Mouse (Mus musculus): ENCODE results near the gene Insm1.

Gene Insm1

GRCm38 (mm10) chr2:146221076-146221928, at the start of gene Insm1:
Gene Insm1, plus strand, starts transcription at chr2:146221921.
- no peak for DNase-seq

DNA sequence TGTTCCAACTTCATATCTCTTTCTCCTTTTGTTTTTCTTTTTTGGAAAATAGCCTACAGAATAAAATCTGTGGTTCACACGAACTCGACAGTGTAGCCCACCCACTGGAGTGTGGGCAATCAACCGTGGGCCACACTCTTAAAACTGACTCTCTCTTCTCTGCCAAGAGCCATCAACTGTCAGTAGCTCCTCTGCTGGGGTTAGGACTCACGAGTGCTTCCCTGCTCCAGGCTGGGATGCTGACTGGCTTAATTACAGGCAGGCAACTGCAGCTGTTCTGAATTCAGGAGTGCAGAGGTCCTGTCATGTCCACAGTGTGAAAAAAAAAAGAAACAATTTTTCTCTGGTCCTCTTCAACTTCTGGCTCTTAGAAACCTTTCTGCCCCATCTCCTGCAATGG, 49.6 kb upstream of the Insm1 start:
- DNase-seq, result no peak

- no peak for DNase-seq
These were observed 47.5 kb upstream of the Insm1 start for GRCm38 (mm10) chr2:146174173-146174572.

DNA sequence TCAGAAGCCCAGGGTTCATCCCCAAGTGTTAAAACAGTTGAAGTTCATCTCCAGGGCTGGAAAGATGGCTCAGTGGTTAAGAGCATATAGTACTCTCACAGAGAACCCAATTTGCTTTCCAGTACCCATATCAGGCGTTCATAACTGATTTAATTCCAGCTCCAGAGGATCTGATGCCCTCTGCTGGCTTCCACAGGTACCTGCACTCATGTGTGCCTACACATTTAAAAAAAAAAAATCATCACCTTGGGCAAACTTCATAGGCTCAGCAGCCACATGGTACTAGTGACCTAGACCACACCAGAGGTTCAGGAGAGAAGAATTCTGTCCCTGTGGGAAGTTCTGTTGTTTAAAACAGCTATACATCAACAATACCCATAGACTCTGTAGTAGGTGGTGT, 43.0 kb upstream of the Insm1 start:
- DNase-seq, result no peak

DNA sequence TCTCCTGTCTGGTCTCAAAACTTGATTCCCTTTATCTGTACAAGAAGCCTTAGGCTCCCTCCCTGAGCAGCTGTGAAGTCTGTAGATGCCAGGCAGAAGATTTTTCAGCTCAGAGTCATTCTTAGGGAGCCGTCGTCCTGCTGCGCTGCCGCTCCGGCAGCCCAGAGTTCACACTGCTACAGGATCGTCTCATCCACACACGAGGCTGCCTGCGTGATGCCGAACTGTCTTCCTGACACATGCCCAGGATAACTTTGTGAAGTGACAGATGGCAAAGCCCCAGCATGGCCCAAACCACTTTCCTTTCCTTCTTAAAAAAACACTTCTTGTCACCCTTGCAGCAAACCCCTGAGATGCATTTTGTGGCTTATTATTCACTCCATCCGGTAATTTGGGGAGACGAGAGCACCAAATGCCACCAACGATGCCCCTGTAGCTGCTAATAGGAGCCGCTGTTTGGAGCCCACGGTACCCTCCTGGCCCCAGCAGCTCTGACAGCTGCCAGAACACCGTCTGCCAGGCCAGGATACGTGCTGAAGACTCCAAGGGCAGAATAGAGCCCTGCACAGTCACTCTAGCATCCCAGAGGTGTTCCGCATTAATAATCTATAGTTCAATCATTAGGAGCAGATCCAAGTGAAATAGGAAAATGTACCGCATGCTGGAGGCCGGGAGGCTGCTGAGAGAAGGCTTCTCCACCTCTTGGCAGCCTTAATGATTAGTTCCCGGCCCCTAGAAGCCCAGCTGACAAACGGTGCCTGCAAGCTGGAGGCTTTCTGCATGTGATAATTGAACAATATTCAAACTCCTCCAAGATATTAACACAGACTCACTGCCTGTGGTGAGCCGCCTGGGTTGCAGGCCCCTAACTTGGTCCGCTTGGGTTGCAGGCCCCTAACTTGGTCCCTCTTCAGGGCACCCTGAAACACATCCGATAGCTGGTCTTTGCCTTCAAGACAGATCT, 37.6 kb upstream of the Insm1 start:
- DNase-seq, result no peak

- DNase-seq, result no peak
These were observed 25.6 kb upstream of the Insm1 start for GRCm38 (mm10) chr2:146196126-146196525.

- no peak for DNase-seq
These were observed 23.8 kb upstream of the Insm1 start for GRCm38 (mm10) chr2:146197947-146198346.

- DNase-seq, result no peak
These were observed 10.8 kb upstream of the Insm1 start for GRCm38 (mm10) chr2:146210968-146211367.

DNA sequence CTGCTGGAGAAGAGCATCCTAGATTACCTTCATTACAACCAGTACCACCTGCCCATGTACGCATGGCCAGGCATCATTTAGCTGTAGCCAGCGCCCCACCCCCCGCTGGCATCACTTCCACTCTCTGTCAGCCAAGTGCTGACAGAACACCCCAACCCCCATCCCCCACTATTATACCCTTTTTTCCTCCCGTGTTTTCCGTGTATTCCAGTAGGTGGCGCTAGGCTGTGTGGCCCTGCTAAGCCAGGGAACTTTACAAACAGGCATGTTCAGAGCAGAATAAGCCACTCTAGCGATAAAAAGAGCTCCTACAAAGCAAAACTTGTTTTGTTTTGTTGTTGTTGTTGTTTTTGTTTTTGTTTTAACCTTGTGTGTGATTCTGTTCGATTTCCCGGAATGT, 7.0 kb upstream of the Insm1 start:
- no peak for DNase-seq

- no peak for DNase-seq
These were observed 5.3 kb upstream of the Insm1 start for GRCm38 (mm10) chr2:146216111-146217064.

GRCm38 (mm10) chr2:146217227-146217980, 4.3 kb upstream of the Insm1 start:
- no peak for DNase-seq

- DNase-seq, result no peak
These were observed 3.5 kb upstream of the Insm1 start for GRCm38 (mm10) chr2:146218161-146218691.

DNA sequence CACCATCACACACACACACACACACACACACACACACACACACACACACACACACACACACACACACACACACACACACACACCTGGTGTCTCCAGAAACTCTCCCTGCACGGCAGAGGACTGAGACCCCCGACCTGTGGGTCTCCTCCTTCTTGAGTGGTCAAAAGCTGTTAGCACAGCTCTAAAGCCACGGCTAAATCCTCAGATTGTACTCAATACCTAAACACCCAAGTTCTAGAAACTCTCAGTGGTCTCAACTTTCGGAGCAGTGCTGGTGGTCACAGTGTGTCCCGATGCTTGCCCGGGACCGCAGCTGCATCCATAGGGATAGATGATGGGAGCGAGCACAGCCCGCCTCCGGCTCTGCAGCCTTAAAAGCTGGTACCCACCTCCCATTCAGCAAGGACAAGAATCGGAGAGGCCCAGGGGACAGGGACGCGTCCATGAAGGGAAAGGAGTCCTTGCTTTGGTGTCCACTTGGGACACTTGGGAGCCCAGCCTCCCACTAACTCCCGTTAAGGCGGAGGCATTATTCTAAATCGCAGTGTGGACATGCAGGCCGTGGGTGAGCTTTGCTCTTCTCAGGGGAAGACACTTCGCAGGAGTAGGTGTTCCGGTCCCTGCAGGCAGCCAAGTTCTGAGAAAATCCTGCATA, 2.7 kb upstream of the Insm1 start:
- DNase-seq, result no peak

GRCm38 (mm10) chr2:146219791-146220190, 1.9 kb upstream of the Insm1 start:
- no peak for DNase-seq

DNA sequence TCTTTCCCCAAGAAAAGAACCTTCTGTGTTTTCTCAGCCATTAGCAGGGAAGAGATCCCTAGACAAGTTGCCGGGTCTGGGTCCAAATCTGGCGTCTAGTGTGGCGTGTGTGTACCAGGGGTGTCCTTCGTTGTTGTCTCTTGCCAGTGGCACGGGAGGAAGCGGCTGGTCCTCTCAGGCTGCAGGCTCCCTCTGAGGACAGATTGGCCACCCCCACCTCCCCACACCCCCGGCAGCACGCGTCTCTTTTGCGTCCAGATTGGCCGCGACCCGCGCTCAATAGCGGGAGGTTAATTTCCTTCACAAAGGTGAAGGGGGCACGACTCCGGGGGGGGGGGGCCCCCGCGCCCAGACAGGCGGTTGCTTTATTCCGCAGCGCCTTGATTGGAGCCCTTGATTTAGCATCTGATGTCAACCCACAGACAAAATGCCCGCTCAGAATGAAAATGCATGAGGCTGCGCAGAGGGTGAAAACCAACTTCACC, 1.1 kb upstream of the Insm1 start:
- DNase-seq, result no peak

DNA sequence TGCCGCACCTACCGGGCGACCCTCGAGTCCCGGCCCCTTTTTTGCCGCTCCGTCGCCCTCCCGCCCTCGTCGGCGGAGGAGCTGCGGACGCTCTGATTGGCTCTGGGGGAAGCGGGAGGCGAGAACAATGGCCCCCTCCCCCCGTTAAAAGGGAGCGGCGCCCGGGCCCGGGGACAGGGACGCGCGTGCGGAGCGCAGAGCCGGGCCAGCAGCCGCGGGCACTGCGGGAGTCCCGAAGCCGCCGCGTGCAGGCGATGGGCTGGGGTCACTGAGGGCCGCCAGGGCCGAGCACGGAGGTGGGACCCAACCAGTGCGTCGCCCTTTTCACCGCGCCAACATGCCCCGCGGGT, 183 bp downstream of the Insm1 start:
- DNase-seq, result no peak

- no peak for DNase-seq
These were observed 806 bp downstream of the Insm1 start for GRCm38 (mm10) chr2:146222279-146223175.

DNA sequence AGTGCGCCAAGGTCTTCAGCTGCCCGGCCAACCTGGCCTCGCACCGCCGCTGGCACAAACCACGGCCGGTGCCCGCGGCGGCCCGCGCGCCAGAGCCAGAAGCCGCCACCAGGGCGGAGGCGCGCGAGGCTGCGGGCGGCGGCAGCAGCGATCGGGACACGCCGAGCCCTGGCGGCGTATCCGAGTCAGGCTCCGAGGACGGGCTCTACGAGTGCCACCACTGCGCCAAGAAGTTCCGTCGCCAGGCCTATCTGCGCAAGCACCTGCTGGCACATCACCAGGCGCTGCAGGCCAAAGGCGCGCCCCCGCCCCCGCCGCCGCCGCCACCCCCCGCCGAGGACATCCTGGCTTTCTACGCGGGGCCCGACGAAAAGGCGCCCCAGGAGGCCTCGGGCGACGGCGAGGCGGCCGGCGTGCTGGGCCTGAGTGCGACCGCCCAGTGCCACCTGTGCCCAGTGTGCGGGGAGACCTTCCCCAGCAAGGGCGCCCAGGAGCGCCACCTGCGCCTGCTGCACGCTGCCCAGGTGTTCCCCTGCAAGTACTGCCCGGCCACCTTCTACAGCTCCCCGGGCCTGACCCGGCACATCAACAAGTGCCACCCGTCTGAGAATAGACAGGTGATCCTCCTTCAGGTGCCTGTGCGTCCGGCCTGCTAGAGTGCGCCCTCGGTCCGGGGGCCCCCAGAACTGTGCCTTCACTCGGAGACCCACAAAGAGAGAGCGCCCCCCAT, 1.6 kb downstream of the Insm1 start:
- no peak for DNase-seq

DNA sequence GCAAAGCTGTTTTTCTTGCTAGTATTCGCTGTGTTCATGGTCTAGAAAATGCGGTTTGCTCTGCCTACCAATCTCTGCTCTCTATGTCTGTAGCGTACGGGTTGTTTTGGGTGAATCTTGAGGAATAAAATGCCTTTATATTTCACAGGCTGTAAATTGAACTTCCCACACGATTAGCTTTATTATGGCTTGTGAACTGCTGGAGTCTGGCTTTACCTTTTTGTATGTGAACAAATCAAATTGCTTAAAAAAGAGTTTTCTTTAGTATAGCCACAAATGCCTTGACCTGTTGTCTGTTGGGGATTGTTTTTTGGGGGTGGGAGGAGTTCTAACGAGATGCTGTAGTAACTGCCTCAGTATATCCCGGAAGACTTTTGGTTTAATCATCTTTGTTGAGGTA, 2.4 kb downstream of the Insm1 start:
- DNase-seq, result no peak

All from thymus, adult 18-20 months (tissue).